Mouse (Mus musculus): Measurements from ENCODE around the gene Siae. TPM values are rescaled to one million over a fixed set of nuclear protein-coding genes. Genes with fewer than 3 reads are reported as not detected.

Gene Siae
- 14.9 and 15.3 TPM in 2 replicates for polyA plus RNA-seq (2015; fragmentation: Nextera tagmentation; extraction: Ambion mirVana)

DNA sequence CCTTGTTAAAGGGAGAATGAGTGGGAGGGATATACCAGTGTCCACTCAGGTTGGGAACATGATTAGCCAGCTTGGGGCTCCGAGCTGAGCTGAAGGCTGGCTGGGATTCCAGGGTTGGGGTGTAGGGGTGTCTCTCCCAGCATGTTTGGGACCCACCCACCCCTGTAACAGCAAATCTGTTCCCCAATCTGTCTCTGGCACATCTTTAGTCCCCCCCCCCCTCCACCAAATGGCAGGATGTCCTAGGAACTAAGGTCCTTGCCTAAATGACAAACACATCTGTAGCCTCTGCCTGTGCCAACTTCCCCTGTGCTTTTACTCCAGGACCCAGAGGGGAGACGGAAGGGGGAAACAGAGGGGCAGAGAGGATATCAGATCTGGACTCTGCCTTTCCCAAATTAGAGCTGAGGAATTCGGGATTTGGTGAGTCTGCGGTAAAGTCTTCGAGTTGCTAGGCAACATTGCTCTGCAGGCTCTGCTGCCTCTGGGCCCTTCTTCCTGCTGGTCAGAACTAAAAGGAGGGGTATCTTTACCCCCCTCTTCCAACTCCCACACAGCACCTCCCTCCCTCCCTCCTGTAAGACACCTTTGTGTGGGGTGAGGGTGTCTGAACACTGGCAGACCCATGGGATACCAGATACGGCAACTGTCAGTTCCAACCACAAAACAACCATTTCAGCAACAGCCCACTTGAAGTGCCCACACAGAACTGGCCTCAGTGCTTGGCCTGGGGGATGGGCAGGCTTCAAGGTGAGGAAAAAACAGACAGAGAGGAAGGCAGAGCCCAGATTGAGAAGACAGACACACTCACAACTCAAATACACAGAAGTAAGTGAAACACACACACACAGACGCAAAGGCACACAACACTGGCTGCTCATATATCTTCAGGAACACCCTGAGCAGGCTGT lies at the start of gene Siae:
Gene Siae, plus strand, starts transcription at position 861 of the 911 bp plus-strand sequence.
- Histone ChIP-seq H3K4me2 (ENCODE audit: low read depth, low read length) (no peak within 1 kb of the TSS), H3K36me3 (ENCODE audit: control insufficient read depth, insufficient read depth, low read length) (no peaks in the 10 kb centered on the region), H3K9ac (ENCODE audit: low read length) (no peak within 1 kb of the TSS), H3K27me3 (ENCODE audit: control insufficient read depth, insufficient read depth, low read depth, low read length) (no peaks in the 10 kb centered on the region; the same call in 1 of the 2 replicates), H3K4me3 (ENCODE audit: low read length) (no peak within 1 kb of the TSS), H3K9me3 (ENCODE audit: control insufficient read depth, low read length) (no peaks in the 10 kb centered on the region), H3K27ac (ENCODE audit: low read length) (no peak within 1 kb of the TSS), H3K4me1 (replicated peaks; ENCODE audit: control insufficient read depth, insufficient read depth, low read length) (peaks cover 13% of the 10 kb centered on the region)
- 23% methylated on average over 7 of the region's 7 CpGs for WGBS
- ATAC-seq (ENCODE audit: low read depth) = no peak

DNA sequence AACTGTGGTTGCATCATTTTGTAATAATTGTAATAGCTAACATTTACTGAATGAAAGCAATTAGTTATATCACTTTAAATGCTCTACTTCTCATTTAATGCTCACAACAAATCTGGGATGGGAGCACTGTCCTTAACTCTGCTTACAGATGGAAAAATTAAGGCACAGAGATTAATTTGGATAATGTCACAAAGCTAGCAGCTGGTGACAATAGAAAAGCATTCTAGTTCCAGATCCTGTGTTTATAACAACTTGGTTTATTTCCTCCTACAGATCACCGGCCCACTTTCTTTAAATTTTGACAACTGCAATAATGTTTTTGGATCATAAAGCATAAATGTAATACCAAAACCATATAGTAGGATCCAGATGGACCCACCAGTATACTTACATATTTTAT lies 49.5 kb upstream of the Siae start:
- no peaks in the 10 kb centered on the region; the same call in 1 of the 2 replicates for H3K4me1 ChIP-seq (replicated peaks; ENCODE audit: control insufficient read depth, insufficient read depth, low read length)
- H3K4me3 ChIP-seq (ENCODE audit: low read length) = no peak overlapping the region
- 41% methylated on average over 1 of the region's 1 CpGs for WGBS
- H3K27ac ChIP-seq (ENCODE audit: low read length) = no peak overlapping the region
- no peak for ATAC-seq (ENCODE audit: low read depth)
- H3K36me3 ChIP-seq (ENCODE audit: control insufficient read depth, insufficient read depth, low read length) = 0 out of 2 replicates have a peak, but pooled peaks cover 2% of the 10 kb centered on the region
- H3K9me3 ChIP-seq (ENCODE audit: control insufficient read depth, low read length) = no peaks in the 10 kb centered on the region
- H3K4me2 ChIP-seq (ENCODE audit: low read depth, low read length) = no peak overlapping the region
- H3K9ac ChIP-seq (ENCODE audit: low read length) = no peak overlapping the region
- no peaks in the 10 kb centered on the region for H3K27me3 ChIP-seq (ENCODE audit: control insufficient read depth, insufficient read depth, low read depth, low read length)

DNA sequence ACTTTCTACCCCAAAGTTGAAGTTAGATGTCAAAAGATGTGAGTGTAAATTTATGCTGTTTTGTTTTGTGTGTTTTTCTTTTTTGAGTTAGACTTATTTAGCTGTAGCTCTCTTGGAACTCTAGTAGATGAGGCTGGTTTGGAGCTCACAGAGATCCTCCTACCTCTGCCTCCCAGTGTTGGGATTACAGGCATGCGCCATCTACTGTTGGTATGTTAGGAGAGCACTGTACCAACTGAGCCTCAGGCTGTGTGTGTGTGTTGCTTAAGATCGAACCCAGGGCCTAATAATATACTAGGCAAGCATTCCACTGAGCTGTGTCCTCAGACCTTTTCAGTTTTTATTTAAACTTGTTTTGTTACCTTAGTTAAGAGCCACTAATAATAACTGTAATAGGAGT lies 43.4 kb upstream of the Siae start:
- Histone ChIP-seq H3K36me3 (ENCODE audit: control insufficient read depth, insufficient read depth, low read length) (no peaks in the 10 kb centered on the region), H3K4me2 (ENCODE audit: low read depth, low read length) (no peak overlapping the region), H3K9me3 (ENCODE audit: control insufficient read depth, low read length) (no peaks in the 10 kb centered on the region), H3K4me1 (replicated peaks; ENCODE audit: control insufficient read depth, insufficient read depth, low read length) (no peaks in the 10 kb centered on the region; the same call in 1 of the 2 replicates), H3K4me3 (ENCODE audit: low read length) (no peak overlapping the region), H3K27ac (ENCODE audit: low read length) (no peak overlapping the region), H3K27me3 (ENCODE audit: control insufficient read depth, insufficient read depth, low read depth, low read length) (no peaks in the 10 kb centered on the region), H3K9ac (ENCODE audit: low read length) (no peak overlapping the region)
- whole genome bisulfite sequencing = 86% methylated on average over 2 of the region's 2 CpGs
- ATAC-seq (ENCODE audit: low read depth) = no peak

DNA sequence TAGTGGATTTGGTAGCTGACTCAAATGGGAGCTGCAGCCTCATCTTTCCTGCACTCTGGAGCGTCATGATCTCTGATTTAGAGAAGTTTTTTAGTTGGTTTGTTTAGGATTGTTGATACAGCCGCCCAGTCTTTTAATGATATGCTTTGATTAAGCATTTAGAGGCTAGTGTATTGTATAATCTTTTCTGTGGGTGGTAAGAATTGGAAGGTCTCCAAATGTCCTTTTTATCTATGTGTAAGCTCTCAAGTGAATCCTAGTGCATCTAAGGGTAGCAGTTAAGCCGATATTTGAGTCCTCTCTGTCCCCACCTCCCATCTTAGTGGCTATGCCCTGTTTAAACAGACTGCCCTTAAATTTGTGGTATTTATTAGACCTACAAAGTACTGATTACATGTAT lies 41.0 kb upstream of the Siae start:
- Histone ChIP-seq H3K9me3 (ENCODE audit: control insufficient read depth, low read length) (no peaks in the 10 kb centered on the region), H3K4me2 (ENCODE audit: low read depth, low read length) (no peak overlapping the region), H3K27me3 (ENCODE audit: control insufficient read depth, insufficient read depth, low read depth, low read length) (no peaks in the 10 kb centered on the region), H3K9ac (ENCODE audit: low read length) (no peak overlapping the region), H3K27ac (ENCODE audit: low read length) (no peak overlapping the region), H3K36me3 (ENCODE audit: control insufficient read depth, insufficient read depth, low read length) (no peaks in the 10 kb centered on the region), H3K4me1 (replicated peaks; ENCODE audit: control insufficient read depth, insufficient read depth, low read length) (no peaks in the 10 kb centered on the region; the same call in 1 of the 2 replicates), H3K4me3 (ENCODE audit: low read length) (no peak overlapping the region)
- no peak for ATAC-seq (ENCODE audit: low read depth)
- 57% methylated on average over 3 of the region's 3 CpGs for WGBS

DNA sequence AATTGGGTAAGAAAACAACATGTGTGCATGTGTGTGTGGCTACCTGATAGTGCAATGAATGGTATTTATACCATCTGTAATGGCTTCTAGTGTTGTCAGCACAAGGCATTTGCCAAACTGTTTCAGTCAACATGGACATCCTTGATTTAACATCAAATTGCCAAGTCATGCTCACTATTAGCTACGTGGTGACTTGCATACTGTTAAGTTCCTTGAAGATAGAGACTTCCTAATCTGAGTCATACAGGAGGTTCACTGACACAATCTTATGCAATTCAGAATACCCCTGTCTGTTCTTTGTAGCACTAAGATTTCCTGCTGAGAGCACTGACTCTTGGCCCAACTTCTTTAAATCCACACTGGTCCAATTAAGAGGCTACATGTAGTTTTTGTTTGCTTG lies 38.0 kb upstream of the Siae start:
- WGBS = 82% methylated on average over 1 of the region's 1 CpGs
- no peak overlapping the region for H3K4me2 ChIP-seq (ENCODE audit: low read depth, low read length)
- ATAC-seq (ENCODE audit: low read depth) = no peak

DNA sequence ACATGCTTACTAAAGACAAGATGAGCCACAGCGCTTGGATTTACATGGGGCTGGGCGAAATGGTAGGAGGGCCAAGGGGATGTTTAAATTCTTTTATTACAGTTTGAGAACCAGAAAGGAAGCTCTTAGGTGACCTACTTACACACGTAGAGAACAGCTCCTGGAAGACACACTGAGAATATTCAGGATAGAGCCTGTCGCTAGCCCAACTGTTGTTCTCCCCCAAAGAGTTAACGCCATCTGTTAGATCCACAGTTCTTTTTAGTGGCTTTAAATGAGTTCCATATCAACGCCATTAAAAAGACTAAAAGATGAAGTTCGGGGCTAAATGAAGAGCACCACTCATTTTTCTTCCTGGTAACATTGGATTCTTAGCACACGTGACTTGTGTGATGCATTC lies 36.5 kb upstream of the Siae start:
- Histone ChIP-seq H3K4me2 (ENCODE audit: low read depth, low read length) (no peak overlapping the region), H3K4me1 (replicated peaks; ENCODE audit: control insufficient read depth, insufficient read depth, low read length) (no peaks in the 10 kb centered on the region), H3K4me3 (ENCODE audit: low read length) (no peak overlapping the region), H3K9ac (ENCODE audit: low read length) (no peak overlapping the region), H3K27me3 (ENCODE audit: control insufficient read depth, insufficient read depth, low read depth, low read length) (no peaks in the 10 kb centered on the region), H3K36me3 (ENCODE audit: control insufficient read depth, insufficient read depth, low read length) (peaks cover 11% of the 10 kb centered on the region), H3K27ac (ENCODE audit: low read length) (no peak overlapping the region), H3K9me3 (ENCODE audit: control insufficient read depth, low read length) (no peaks in the 10 kb centered on the region)
- 94% methylated on average over 8 of the region's 8 CpGs for WGBS
- no peak for ATAC-seq (ENCODE audit: low read depth)

More for the DNA sequence above, 38.0 kb upstream of the Siae start:
- Histone ChIP-seq H3K27me3 (ENCODE audit: control insufficient read depth, insufficient read depth, low read depth, low read length) (no peaks in the 10 kb centered on the region), H3K27ac (ENCODE audit: low read length) (no peak overlapping the region), H3K9ac (ENCODE audit: low read length) (no peak overlapping the region), H3K9me3 (ENCODE audit: control insufficient read depth, low read length) (no peaks in the 10 kb centered on the region), H3K4me1 (replicated peaks; ENCODE audit: control insufficient read depth, insufficient read depth, low read length) (no peaks in the 10 kb centered on the region; the same call in 1 of the 2 replicates), H3K4me3 (ENCODE audit: low read length) (no peak overlapping the region), H3K36me3 (ENCODE audit: control insufficient read depth, insufficient read depth, low read length) (0 out of 2 replicates have a peak, but pooled peaks cover 2% of the 10 kb centered on the region)

DNA sequence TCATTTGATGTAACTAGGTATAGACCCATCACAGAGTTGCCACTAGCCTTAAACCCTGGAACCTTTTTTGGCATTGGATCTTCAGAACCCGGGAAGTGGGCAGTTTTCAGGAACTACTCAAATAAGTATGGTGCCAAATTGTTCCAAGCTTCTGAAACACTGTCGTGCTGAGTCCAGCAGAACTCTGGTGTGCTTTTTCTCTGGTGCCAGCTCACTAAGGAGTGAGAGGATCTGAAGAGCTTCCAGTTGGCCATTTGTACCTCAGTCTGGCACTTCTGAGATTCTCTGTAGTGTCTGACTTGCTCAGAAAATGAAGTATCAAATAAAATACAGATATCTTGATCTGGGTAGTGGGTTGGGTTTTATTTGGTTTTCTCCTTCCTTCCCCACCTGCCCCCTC lies 35.5 kb upstream of the Siae start:
- H3K36me3 ChIP-seq (ENCODE audit: control insufficient read depth, insufficient read depth, low read length) = peaks cover 11% of the 10 kb centered on the region

DNA sequence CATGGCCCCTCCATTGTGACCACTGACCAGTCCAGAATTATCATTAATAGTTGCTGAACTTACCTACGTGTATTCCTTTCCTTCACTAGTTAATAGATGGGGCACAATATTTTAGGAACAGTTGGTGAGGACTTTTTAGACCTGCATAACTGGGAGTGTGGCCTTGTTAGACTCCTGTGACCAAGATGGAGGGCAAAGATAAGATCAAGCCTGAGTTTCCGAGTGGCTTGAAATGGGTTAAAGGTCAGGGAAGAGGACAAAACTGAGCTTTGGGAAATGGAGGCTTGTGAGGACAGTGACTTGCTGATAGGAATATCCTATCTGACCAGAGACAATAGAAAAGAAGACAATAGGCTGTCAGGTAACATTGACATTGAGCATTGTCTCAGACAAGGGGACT lies 30.0 kb upstream of the Siae start:
- H3K9me3 ChIP-seq (ENCODE audit: control insufficient read depth, low read length) = no peaks in the 10 kb centered on the region
- H3K4me3 ChIP-seq (ENCODE audit: low read length) = no peak overlapping the region
- no peak for ATAC-seq (ENCODE audit: low read depth)
- peaks cover 35% of the 10 kb centered on the region for H3K4me1 ChIP-seq (replicated peaks; ENCODE audit: control insufficient read depth, insufficient read depth, low read length)
- 84% methylated on average over 2 of the region's 2 CpGs for WGBS
- H3K4me2 ChIP-seq (ENCODE audit: low read depth, low read length) = no peak overlapping the region
- H3K27ac ChIP-seq (ENCODE audit: low read length) = no peak overlapping the region
- H3K36me3 ChIP-seq (ENCODE audit: control insufficient read depth, insufficient read depth, low read length) = peaks cover 14% of the 10 kb centered on the region
- H3K27me3 ChIP-seq (ENCODE audit: control insufficient read depth, insufficient read depth, low read depth, low read length) = peaks cover 7% of the 10 kb centered on the region; the same call in 1 of the 2 replicates
- H3K9ac ChIP-seq (ENCODE audit: low read length) = no peak overlapping the region

More for the DNA sequence above, 35.5 kb upstream of the Siae start:
- WGBS = 83% methylated on average over 2 of the region's 2 CpGs
- no peak overlapping the region for H3K4me2 ChIP-seq (ENCODE audit: low read depth, low read length)
- H3K4me3 ChIP-seq (ENCODE audit: low read length) = no peak overlapping the region
- H3K9me3 ChIP-seq (ENCODE audit: control insufficient read depth, low read length) = no peaks in the 10 kb centered on the region
- H3K27ac ChIP-seq (ENCODE audit: low read length) = no peak overlapping the region
- H3K4me1 ChIP-seq (replicated peaks; ENCODE audit: control insufficient read depth, insufficient read depth, low read length) = no peaks in the 10 kb centered on the region
- no peaks in the 10 kb centered on the region for H3K27me3 ChIP-seq (ENCODE audit: control insufficient read depth, insufficient read depth, low read depth, low read length)
- H3K9ac ChIP-seq (ENCODE audit: low read length) = no peak overlapping the region
- ATAC-seq (ENCODE audit: low read depth) = no peak
